Mouse (Mus musculus) frontal cortex, adult (tissue): ENCODE measurements around the gene Rtp1.

Source experiments
- ATAC-seq: cut with Nextera tagmentation; 2 replicates; pipeline ENCODE4 v1.9.2; 2017; ENCODE audit warnings: mild to moderate bottlenecking, moderate library complexity, mixed read lengths; ENCODE audit not compliant: low TSS enrichment

Gene Rtp1

GRCm38 (mm10) chr16:23456534-23456933 lies 27.6 kb downstream of the Rtp1 start:
- ATAC-seq = no peak

GRCm38 (mm10) chr16:23457338-23457737 lies 28.4 kb downstream of the Rtp1 start:
- ATAC-seq = no peak

DNA sequence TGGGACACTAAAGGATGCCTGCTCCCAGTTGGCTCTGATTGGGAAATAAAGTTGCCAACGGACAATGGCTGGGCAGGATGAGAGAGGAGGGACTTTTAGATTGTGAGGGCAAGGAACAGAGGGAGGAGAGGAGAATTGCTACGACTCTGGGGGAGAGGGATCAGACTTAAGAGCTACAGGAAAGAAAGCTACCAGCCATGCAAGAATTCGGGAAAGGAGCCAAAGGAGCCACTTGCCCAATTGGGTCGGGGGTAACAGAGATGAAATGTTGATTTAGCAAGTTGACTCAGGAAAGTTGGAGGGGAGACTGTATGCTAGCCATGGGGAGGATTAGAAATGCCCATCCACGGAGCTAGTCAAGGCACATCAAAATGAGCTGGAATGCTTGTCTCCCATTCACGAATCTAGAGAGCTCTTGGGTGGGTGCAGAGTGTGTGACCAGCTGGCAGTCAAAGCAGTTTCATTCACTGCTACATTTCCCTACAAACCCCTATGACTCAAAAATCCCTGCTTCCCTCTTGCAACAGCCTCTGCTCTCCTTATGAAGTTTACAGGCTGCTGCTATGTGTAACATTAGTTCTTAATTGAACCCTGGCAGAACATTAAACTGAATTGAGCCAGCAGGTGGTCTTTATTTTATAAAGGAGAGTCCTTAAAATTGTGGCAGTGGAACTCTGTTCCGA lies 30.1 kb downstream of the Rtp1 start:
- ATAC-seq = no peak

DNA sequence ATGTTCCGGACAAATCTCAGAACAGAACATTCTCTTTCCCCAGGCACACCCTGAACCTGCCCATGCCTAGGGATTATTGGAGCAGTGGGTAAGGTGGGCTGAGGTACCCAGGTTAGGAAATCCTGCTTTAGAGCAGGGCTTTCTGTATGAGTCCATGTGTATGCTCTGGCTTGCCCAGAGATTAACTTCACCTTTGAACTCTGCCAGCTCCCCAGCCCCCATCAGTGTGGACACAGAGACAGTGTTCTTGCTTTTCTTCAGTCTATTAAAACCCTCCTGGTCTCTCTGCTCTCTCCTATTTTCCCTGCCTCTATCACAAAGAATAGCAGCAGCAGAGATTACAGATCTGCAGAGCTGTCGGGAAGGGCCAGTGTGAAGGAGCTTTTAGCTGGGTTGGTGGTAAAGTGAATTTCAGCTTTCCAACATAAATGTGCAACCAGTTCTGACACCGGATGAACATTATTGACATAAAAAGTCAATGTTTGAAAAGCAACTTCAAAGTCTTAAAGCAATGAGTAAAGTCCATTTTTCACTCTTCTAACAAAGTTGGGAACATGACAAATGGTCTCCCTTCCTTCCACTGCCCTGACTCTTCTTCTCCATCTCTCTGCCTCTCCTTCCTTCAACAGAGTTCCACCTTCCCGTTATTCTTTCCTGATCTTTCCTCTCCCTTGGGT lies 34.9 kb downstream of the Rtp1 start:
- no peak for ATAC-seq

DNA sequence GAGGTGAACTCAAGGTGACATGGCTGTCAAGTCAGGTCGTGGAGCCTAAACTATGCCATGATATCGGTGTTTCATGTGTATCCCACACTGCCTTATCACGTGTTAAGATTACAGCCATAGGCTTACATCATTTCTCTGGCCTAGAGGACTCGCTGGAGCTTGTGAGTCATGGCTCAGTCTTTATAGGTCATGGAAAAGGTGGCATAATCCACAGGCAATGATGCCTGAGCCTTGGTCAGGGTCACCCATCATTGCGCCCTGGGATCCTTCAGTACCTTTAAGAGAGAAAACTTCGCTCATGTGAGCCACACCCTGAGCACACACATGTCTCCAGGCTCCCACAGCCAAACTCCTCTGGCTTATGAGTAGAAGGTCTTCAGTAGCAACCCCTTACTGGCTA lies 42.6 kb downstream of the Rtp1 start:
- no peak for ATAC-seq

GRCm38 (mm10) chr16:23472046-23472445 lies 43.1 kb downstream of the Rtp1 start:
- ATAC-seq = no peak

GRCm38 (mm10) chr16:23475651-23476050 lies 46.7 kb downstream of the Rtp1 start:
- ATAC-seq = no peak

GRCm38 (mm10) chr16:23476598-23476997 lies 47.7 kb downstream of the Rtp1 start:
- ATAC-seq = no peak

DNA sequence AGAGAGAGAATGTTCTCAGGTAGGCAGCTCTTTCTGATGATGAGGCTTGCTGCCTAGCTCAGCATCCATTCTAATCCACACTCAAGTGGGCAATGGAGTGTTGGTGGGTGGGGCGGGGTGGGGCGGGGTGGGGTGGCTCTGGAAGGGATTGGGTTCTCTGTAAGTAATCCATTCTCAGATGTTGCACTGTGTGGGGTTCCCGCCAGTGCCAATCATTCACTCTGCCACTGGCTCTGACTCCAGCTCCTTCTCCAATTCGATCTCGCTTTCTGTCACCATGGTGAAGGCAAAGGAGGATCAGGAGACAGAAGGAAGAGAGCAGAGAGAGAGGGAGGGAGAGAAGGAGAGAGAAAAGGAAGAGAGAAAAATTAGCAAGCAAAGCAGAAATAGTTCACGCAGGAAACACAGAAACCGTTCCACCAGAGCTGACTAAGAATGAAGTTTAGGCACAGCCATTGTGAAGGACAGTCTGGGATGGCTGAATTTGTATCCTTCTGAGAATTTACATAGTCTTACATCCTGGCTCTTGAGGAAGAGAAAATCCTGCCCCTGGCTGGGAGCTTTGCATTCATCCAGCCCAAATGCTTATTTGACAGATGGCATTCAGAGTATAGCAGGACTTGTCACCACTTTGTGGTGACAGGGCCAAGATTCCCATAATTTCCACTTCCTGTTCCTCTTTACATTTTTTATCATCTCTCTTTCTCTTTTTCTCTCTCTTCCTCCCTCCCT lies 51.1 kb downstream of the Rtp1 start:
- ATAC-seq = no peak

- no peak for ATAC-seq
These were observed 53.3 kb downstream of the Rtp1 start for GRCm38 (mm10) chr16:23482218-23482617.

DNA sequence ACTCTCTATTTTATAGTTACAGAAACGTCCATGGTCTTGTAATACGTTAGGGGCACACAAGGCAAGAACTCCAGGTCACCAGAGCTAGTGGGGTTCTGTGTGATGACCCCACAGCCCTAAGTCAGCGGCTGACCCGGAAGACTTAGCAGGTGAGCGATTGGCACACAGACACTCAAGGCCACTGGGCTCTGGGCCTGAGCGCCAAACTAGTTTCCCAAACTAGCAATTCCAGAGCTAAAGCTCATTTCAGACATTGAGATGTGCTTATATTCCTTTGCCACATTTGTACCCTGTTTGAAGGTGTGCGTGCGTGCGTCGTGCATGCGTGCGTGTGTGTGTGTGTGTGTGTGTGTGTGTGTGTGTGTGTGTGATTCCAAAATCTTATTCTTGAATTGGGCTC lies 53.9 kb downstream of the Rtp1 start:
- ATAC-seq = no peak

DNA sequence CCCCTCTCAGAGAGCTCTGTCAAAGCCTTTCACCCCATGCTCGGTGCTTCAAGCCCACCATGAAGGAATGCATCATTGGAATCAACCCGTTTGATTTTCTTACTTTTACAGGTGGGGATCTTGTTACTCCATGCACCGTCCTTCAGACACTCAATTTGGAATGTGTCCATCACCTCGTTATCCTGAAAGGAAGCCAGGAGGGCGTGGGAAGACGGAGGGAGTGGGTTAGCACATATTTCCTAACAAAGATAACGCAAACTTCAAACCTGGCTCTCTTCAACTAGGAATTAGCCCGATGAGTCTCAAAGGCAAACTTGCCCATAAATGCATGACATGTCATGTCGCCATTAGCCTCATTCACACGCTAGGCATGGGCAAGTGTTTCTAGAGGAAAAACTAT lies 54.4 kb downstream of the Rtp1 start:
- ATAC-seq = no peak
